Mouse (Mus musculus): ENCODE results near the gene Rtn4. TPM values are rescaled to one million over a fixed set of nuclear protein-coding genes. Genes with fewer than 3 reads are reported as not detected.

Rtn4 gene
- polyA plus RNA-seq, 1 experiment, result 410 TPM

- Histone ChIP-seq H3K4me3 (ENCODE audit: low read depth, low read length) (no peak overlapping the region), H3K9ac (ENCODE audit: low read depth, poor library complexity, severe bottlenecking) (no peak overlapping the region), H3K27ac (ENCODE audit: insufficient read depth, low read length) (no peak overlapping the region), H3K36me3 (ENCODE audit: control insufficient read depth, insufficient read depth, low read length, poor library complexity, severe bottlenecking) (no peaks in the 10 kb centered on the region), H3K4me1 (ENCODE audit: control insufficient read depth, insufficient read depth, low read length) (no peaks in the 10 kb centered on the region), H3K9me3 (replicated peaks; ENCODE audit: control insufficient read depth, insufficient read depth, low read length, poor library complexity, severe bottlenecking) (no peaks in the 10 kb centered on the region), H3K27me3 (ENCODE audit: control insufficient read depth, insufficient read depth, low read length, poor library complexity, severe bottlenecking) (no peaks in the 10 kb centered on the region)
- no peak for TF ChIP-seq EP300 (IDR thresholded peaks at IDR 0.05; ENCODE audit: insufficient read depth, low read depth, low read length)
- no peak for TF ChIP-seq CTCF (IDR thresholded peaks at IDR 0.05; ENCODE audit: low read depth, low read length)
- no peak for TF ChIP-seq POLR2A (IDR thresholded peaks at IDR 0.05; ENCODE audit: insufficient read depth, low read length)
These were observed 78.1 kb downstream of the Rtn4 start for GRCm38 (mm10) chr11:29770666-29771400.

DNA sequence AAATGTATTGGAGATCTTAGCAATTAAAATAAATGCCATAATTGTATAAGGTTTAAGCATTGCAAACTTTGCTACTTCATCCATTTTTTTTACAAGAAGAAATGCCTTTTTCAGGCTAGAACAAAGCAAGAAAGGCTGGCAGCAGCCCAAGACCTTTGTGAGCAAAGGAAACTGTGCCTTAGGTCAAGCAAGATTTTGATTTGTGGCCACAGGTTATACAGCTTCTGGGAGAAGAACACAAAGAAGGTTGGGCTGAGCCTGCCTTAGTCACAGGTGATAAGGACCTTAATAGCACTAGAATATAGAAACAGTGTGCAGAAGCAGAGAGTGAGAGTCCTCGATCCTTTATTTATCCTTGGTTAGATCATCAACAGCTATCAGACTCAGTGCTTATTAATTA lies 79.5 kb downstream of the Rtn4 start:
- H3K4me3 ChIP-seq (ENCODE audit: low read depth, low read length), result no peak overlapping the region
- H3K4me1 ChIP-seq (ENCODE audit: control insufficient read depth, insufficient read depth, low read length), result no peaks in the 10 kb centered on the region
- no peak overlapping the region for H3K27ac ChIP-seq (ENCODE audit: insufficient read depth, low read length)
- no peaks in the 10 kb centered on the region for H3K27me3 ChIP-seq (ENCODE audit: control insufficient read depth, insufficient read depth, low read length, poor library complexity, severe bottlenecking)
- TF ChIP-seq POLR2A (IDR thresholded peaks at IDR 0.05; ENCODE audit: insufficient read depth, low read length) (no peak), EP300 (IDR thresholded peaks at IDR 0.05; ENCODE audit: insufficient read depth, low read depth, low read length) (no peak), CTCF (IDR thresholded peaks at IDR 0.05; ENCODE audit: low read depth, low read length) (no peak)
- no peaks in the 10 kb centered on the region for H3K36me3 ChIP-seq (ENCODE audit: control insufficient read depth, insufficient read depth, low read length, poor library complexity, severe bottlenecking)
- H3K9me3 ChIP-seq (replicated peaks; ENCODE audit: control insufficient read depth, insufficient read depth, low read length, poor library complexity, severe bottlenecking), result no peaks in the 10 kb centered on the region
- H3K9ac ChIP-seq (ENCODE audit: low read depth, poor library complexity, severe bottlenecking), result no peak overlapping the region

GRCm38 (mm10) chr11:29774296-29774695 lies 81.5 kb downstream of the Rtn4 start:
- H3K9me3 ChIP-seq (replicated peaks; ENCODE audit: control insufficient read depth, insufficient read depth, low read length, poor library complexity, severe bottlenecking), result peaks cover 3% of the 10 kb centered on the region; the same call in 1 of the 2 replicates
- TF ChIP-seq POLR2A (IDR thresholded peaks at IDR 0.05; ENCODE audit: insufficient read depth, low read length) (no peak), EP300 (IDR thresholded peaks at IDR 0.05; ENCODE audit: insufficient read depth, low read depth, low read length) (no peak), CTCF (IDR thresholded peaks at IDR 0.05; ENCODE audit: low read depth, low read length) (no peak)

DNA sequence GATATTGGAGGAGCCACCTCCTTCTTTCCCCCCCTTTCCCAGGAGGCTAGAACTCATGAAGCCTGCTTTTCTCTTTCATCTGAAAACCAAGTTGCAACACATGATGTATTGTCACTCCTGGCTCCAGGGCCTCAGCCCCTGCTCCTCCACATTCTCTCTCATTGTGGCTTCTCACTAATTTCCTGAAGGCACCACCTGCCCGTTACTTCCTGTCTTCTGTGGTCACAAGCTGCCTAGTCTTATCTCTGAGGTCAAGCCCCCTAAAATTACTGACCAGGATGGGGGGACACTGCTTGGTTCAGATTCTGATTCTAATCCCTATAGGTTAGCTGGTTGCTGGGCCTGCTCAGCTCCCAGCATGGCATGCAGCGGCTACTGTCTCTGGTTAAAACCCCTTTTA lies 82.0 kb downstream of the Rtn4 start:
- H3K9ac ChIP-seq (ENCODE audit: low read depth, poor library complexity, severe bottlenecking), result no peak overlapping the region
- H3K27ac ChIP-seq (ENCODE audit: insufficient read depth, low read length), result no peak overlapping the region
- no peak overlapping the region for H3K4me3 ChIP-seq (ENCODE audit: low read depth, low read length)
- H3K36me3 ChIP-seq (ENCODE audit: control insufficient read depth, insufficient read depth, low read length, poor library complexity, severe bottlenecking), result no peaks in the 10 kb centered on the region
- H3K4me1 ChIP-seq (ENCODE audit: control insufficient read depth, insufficient read depth, low read length), result no peaks in the 10 kb centered on the region
- H3K9me3 ChIP-seq (replicated peaks; ENCODE audit: control insufficient read depth, insufficient read depth, low read length, poor library complexity, severe bottlenecking), result peaks cover 3% of the 10 kb centered on the region; the same call in 1 of the 2 replicates
- no peak for TF ChIP-seq CTCF (IDR thresholded peaks at IDR 0.05; ENCODE audit: low read depth, low read length)
- no peak for TF ChIP-seq EP300 (IDR thresholded peaks at IDR 0.05; ENCODE audit: insufficient read depth, low read depth, low read length)
- no peaks in the 10 kb centered on the region for H3K27me3 ChIP-seq (ENCODE audit: control insufficient read depth, insufficient read depth, low read length, poor library complexity, severe bottlenecking)

More at GRCm38 (mm10) chr11:29774296-29774695, 81.5 kb downstream of the Rtn4 start:
- Histone ChIP-seq H3K4me3 (ENCODE audit: low read depth, low read length) (no peak overlapping the region), H3K27ac (ENCODE audit: insufficient read depth, low read length) (no peak overlapping the region), H3K27me3 (ENCODE audit: control insufficient read depth, insufficient read depth, low read length, poor library complexity, severe bottlenecking) (no peaks in the 10 kb centered on the region), H3K4me1 (ENCODE audit: control insufficient read depth, insufficient read depth, low read length) (no peaks in the 10 kb centered on the region), H3K36me3 (ENCODE audit: control insufficient read depth, insufficient read depth, low read length, poor library complexity, severe bottlenecking) (no peaks in the 10 kb centered on the region), H3K9ac (ENCODE audit: low read depth, poor library complexity, severe bottlenecking) (no peak overlapping the region)

DNA sequence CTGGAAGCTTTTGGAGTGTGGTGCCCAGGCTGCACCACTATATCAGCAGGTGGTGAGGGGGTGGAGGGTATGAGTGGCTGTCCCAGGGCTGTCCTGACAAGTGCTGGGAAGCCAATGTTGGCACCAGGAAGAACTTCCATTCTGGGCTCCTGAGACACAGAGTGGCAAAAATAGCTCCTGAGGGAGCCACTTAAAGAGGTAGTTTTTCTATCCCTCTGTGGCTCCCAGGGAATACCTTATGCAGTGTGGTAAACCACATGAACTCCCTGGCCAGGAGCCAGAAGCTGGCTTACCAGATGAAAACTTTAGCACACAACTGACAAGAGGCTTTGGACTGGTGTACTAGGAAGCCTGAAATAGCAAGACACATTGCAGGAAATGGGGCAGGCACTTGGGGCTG lies 85.2 kb downstream of the Rtn4 start:
- TF ChIP-seq POLR2A (IDR thresholded peaks at IDR 0.05; ENCODE audit: insufficient read depth, low read length) (no peak), EP300 (IDR thresholded peaks at IDR 0.05; ENCODE audit: insufficient read depth, low read depth, low read length) (no peak), CTCF (IDR thresholded peaks at IDR 0.05; ENCODE audit: low read depth, low read length) (no peak)
- Histone ChIP-seq H3K9ac (ENCODE audit: low read depth, poor library complexity, severe bottlenecking) (no peak overlapping the region), H3K4me1 (ENCODE audit: control insufficient read depth, insufficient read depth, low read length) (no peaks in the 10 kb centered on the region), H3K36me3 (ENCODE audit: control insufficient read depth, insufficient read depth, low read length, poor library complexity, severe bottlenecking) (no peaks in the 10 kb centered on the region), H3K9me3 (replicated peaks; ENCODE audit: control insufficient read depth, insufficient read depth, low read length, poor library complexity, severe bottlenecking) (peaks cover 3% of the 10 kb centered on the region; the same call in 1 of the 2 replicates), H3K27me3 (ENCODE audit: control insufficient read depth, insufficient read depth, low read length, poor library complexity, severe bottlenecking) (no peaks in the 10 kb centered on the region), H3K4me3 (ENCODE audit: low read depth, low read length) (no peak overlapping the region), H3K27ac (ENCODE audit: insufficient read depth, low read length) (no peak overlapping the region)

- Histone ChIP-seq H3K9me3 (replicated peaks; ENCODE audit: control insufficient read depth, insufficient read depth, low read length, poor library complexity, severe bottlenecking) (peaks cover 3% of the 10 kb centered on the region; the same call in 1 of the 2 replicates), H3K4me3 (ENCODE audit: low read depth, low read length) (no peak overlapping the region), H3K4me1 (ENCODE audit: control insufficient read depth, insufficient read depth, low read length) (no peaks in the 10 kb centered on the region), H3K27me3 (ENCODE audit: control insufficient read depth, insufficient read depth, low read length, poor library complexity, severe bottlenecking) (no peaks in the 10 kb centered on the region), H3K9ac (ENCODE audit: low read depth, poor library complexity, severe bottlenecking) (no peak overlapping the region), H3K36me3 (ENCODE audit: control insufficient read depth, insufficient read depth, low read length, poor library complexity, severe bottlenecking) (no peaks in the 10 kb centered on the region), H3K27ac (ENCODE audit: insufficient read depth, low read length) (no peak overlapping the region)
- TF ChIP-seq EP300 (IDR thresholded peaks at IDR 0.05; ENCODE audit: insufficient read depth, low read depth, low read length) (no peak), CTCF (IDR thresholded peaks at IDR 0.05; ENCODE audit: low read depth, low read length) (no peak), POLR2A (IDR thresholded peaks at IDR 0.05; ENCODE audit: insufficient read depth, low read length) (no peak)
These were observed 86.2 kb downstream of the Rtn4 start for GRCm38 (mm10) chr11:29778936-29779335.
